Mouse (Mus musculus) lung, adult 18-20 months (tissue): ENCODE results near the gene Tgm5.
A peak's percentile ranks its signal among the peaks of the same experiment; 100 is the strongest.
"Not testable (repeated sequence)": the region's sequence is repeated elsewhere in the genome, so short reads cannot be mapped to it uniquely, and the experiment has no call there.

ENCODE experiments used
- DNase-seq, 2 experiments: peaks; one replicate each; pipeline ENCODE4 v3.0.0; 2022; ENCODE audit warnings: mixed read lengths in 2 of 2

The Tgm5 gene

DNA sequence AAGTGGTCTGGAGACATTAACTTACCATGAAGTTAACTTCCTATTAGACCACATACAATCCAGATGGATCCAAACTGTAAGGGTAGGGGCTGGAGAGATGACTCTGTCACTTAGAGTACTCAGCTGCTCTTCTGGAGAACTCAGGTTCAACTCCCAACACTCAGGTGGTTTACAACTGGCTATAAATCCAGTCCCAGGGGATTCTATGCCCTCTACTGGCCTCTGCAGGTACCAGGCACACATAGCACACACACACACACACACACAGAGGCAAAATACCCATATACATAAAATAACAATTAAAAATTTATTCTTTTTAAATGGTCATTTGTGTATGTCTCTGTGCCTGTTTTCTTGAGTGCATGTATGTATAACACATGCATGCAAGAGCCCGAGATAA lies 46.3 kb downstream of the Tgm5 start:
- DNase-seq = no peak

DNA sequence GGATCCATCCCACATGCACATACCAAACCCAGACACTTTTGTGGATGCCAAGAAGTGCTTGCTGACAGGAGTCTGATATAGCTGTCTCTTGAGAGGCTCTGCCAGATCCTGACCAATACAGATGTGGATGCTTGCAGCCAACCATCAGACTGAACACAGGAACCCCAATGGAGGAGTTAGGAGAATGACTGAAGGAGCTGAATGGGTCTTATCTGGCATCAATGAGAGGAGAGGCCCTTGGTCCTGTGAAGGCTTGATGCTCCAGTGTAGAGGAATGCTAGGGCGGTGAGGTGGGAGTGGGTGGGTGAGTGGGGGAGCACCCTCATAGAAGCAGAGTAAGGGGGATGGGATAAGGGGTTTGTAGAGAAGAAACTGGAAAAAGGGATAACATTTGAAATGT lies 46.8 kb downstream of the Tgm5 start:
- DNase-seq = not testable (repeated sequence)

DNA sequence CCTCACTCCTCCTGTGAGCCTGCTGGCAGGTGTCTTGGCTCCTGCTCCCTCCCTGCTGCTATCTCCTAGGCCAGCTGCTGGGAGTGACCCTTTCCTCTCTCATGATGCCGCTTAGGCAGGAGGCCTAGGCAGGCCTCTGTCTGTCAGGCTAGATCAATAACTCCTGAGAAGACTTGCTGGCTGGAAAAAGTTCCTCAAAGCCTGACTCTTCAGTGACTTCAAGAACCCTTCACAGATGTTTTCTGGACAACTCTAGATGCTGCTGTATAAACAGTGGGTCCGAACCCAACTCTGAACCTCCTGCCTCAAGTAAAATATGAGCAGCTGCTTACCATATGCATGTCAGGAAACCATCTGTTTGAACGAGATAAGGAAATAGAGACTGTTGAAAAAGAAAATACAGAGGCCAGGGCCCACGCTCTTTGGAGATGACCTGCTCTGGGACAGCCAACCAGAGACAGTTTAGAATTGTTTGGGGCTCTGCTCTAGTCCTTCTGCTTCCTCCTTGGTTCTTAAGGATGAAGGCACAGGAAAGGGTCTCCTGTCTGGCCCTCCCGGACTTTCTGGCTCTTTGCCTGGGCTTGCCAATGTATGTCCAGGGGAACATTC lies 48.8 kb downstream of the Tgm5 start, which contains the start of gene Epb42:
Epb42 (minus strand) TSS at position 340 of the 609 bp plus-strand sequence.
- DNase-seq = no peak

DNA sequence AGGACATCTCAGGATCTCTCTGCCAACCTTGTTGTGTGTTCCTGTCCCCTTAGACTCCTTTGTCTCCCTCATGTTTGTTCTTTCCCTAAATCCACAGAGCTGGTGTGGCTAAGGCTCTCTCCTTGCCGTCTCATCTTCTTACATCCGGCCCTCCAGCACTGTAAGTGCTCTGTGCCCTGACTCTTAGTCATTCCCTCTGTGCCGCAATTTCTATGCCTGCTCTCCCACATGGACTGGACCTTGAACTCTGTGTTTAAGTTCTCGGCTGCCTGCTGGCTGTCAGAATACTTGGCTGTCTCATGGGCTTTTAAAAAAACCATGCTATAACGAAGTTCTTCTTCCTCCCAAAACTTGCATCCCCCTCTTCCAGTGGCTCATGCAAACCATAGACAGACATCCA lies 62.7 kb downstream of the Tgm5 start:
- DNase-seq = no peak

DNA sequence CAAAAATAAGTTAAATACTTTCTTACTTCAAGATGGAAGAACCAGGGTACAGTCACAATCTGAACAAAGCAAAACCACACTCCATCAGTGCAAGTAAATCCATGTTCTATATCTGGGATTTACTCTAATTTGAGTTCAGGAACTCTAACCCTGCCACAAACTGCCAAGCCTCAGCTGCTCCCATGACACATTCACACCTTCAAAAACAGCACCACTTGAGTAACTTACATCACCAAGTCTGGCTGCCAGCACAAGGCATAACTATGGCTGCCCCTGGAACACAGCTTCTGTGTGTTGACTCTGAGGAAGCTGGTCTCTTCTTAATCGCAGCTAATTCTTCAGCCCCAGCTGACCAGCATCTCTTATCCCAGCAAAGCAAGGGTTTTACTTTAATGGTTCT lies 68.5 kb downstream of the Tgm5 start:
- no peak for DNase-seq

DNA sequence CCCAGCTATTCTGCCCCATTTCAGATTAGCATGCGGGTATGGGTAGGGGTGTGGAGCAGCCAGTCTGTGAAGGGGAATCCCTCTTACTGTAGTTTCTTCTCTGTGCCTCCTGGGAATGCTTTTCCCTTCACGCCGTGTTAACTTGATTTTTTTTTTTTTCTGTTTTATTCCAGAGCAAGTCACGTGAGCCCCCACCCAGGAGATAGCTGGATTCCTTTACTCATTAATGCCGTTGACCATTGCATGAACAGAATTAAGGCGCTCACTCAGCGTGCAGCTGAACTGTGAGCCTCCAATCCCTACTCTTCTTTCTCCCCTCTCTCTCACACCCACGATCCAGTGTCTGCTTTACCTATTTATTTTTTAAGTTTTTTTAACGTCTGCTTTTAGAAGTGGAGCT lies 69.4 kb downstream of the Tgm5 start:
- no peak for DNase-seq

DNA sequence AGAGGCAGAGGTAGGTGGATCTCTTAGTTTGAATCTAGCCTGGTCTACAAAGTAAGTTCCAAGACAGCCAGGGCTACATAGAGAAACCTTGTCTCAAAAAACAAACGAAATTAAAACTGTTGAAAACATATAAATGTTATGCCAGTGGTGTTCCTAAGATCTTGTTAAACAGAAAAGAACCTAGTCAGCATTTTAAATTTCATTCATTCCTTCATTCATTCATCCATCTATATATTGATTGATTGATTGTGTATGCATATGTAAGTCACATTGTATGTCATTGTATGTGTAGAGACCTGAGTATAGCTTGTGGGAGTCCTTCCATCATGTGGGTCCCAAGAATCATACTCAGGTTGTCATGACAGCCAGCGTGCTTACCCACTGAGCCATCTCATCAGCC lies 70.1 kb downstream of the Tgm5 start:
- DNase-seq = no peak

DNA sequence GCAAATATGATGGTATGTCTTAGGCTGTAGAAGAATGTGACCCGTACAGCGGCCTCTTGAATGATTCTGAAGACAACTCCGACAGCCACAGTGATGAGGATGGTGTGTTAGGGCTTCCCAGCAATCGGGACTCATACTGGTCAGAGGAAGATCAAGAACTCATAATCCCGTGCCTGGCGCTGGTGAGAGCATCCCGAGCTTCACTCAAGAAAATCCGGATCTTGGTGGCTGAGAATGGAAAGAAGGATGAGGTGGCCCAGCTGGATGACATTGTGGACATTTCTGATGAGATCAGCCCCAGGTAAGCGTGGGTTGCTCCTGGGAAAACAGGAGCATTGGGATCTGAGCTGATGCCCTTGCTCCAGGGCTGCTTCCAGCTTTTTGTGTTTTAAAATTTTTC lies 73.0 kb downstream of the Tgm5 start:
- no peak for DNase-seq

DNA sequence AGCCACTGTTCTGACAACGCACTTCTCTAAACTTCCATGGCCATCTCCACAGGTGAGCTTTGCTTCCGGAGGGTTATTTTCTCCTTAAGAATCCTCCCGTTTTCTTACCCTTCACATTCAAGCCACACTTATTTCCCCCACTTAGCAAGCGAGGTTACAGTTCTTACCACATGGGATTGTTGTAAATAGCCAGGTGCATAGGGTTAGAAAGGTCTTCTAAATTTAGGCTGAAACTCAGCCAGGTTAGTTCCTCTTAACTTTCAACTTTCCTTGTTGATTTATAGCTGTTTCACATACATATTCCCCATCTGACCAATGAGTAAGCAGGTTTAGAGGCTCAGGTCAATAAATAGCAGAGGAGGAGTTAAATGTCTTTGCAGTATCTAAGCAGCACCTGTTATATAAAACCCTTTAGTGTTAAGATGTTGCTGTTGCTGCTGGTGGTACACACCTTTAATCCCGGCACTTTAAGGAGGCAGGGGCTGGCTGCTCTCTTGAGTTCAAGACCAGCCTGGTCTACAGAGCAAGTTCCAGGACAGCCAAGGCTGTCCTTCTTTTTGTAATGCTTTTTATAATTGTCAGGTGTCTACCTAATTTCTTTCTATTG lies 76.5 kb downstream of the Tgm5 start:
- DNase-seq = no peak

DNA sequence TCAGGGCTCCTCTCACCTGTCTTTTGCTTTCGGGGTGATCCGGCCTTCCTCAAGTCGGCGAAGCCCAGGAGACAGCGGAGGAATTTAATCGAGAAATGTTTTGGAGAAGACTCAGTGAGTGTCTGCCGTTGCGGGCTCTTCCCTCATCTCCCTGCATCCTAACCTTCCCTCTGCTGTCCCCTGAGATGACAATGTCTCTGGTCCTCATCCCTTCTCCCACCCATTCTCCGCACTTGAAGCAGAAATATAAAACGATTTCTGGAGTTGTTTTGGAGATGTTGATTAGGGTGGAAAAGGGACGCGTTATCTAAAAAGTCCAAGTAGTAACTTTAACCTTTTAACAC lies 77.0 kb downstream of the Tgm5 start:
- DNase-seq = no peak

DNA sequence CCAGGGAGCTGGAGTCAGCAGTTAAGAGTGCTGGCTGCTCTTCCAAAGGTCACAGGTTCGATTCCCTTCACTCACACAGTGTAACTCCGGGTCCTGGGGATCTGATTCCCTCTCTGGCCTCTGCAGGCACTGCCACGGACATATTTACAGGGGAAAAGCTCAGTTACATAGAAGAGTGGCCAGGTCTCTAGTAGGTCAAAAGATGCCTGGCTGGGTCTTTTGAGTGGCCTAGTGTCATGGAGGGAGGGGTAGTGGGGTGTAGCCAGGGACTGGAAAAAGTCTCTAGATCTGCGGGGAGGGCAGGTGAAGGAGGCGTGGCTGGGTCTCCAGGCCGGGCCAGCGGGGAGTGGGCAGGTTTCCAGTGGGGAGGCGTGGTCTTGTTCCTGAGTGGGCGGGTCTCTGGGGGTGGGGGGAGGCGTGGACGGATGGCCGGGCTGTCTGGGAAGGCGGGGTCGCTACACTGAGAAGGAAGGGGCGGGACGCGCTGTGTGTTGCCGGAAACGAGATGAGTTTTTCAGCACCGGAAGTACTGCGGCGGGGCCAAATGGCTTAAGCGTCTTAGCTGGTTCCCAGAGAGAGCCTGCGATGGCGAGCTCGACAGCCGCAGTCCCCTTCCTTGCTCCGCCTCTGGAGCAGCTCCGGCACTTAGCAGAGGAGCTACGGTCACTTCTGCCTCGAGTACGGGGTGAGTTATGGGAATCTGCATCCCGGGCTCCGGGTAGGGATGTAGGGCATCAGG lies 77.5 kb downstream of the Tgm5 start, which contains the start of gene Ccndbp1:
Ccndbp1 (plus strand) TSS at position 479 of the 739 bp plus-strand sequence.
- DNase-seq = peak; percentile 94 to 95

DNA sequence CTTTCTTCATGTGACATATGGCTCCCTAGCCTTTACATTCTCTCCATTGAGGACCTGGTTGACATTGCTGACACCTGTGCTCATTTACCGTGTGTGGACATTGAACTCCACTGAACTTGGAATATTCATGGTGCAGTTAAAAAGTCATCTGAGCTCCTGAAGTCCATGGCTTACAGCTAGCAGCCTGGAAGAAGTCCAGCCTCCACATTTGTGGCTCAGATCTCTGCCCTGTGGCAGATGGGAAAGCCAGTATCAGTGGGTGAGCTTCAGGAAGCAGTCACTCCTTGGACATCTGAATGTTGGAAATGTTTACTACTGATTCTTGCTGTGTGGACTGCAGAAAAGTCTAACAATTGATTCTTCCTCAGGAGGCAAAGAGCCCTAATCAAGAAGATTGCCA lies 78.7 kb downstream of the Tgm5 start:
- no peak for DNase-seq

DNA sequence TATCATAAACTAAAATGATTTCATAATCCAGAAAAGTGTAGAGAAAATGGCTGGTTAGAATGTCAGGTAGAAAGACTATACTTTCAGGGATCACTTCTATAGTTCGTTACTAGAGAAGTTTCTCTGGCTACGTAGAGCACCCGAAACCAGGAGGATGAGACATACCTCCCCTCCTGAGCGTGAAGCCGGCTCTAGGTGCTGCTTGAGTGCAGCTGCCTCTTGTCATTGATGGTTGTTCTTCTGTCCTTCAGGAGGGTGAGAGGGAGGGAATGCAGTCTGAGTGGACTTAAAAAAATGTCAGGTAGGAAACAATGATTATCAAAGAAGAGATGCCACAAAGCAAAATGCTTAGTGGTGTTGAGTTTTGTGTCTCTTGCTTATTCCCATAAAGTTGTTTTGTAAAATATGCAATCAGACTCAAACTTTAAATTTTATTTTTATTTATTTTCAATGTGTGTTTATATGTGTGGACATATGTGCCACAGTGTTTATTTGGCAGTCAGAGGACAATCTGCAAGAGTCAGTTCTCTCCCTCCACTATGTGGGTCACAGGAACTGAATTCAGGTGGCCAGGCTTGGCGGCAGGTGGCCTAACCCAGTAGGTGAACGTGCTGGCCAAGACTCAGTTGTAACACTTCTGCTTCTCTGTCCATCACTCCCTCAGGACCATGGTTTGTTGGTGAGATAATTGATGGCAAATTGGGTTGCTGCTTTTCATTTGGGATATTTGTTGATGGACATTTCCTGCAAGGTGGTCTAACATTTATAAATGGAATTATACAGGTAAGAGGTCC lies 81.4 kb downstream of the Tgm5 start:
- no peak for DNase-seq

DNA sequence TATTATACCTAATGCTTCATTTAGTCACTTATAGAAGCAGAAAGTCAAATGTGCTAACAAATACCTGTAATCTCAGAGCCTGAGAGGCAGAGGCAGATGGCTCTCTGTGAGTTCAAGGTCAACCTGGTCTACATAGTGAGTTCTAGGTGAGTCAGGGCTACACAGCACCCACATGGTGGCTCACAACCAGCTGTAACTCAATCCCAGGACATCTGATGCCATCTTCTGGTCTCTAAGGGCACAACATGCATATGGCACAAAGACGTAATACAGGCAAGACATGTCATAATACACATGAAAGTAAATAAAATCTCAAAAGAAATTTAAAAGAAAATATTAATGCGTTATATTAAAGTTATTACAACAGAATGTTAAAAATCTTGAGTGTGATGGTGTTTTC lies 82.1 kb downstream of the Tgm5 start:
- DNase-seq = no peak

DNA sequence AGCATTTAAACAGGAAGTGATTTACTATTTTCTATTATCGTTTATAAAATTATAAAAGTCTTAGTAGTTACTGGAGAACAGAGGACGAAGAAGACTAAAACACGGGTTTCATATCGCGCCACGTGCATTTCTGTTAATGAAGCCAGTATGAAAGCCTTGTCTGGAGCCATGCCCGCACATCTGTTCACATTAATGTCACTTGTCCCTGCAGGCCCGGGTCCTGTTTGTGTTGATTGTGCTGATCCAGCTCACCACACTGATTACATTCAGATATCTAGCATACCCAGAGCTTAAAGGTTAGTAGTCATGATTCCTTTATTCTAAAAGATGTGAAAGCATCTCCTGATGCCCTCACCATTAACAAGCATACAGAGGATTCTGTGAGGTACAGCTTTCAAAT lies 86.8 kb downstream of the Tgm5 start:
- no peak for DNase-seq

DNA sequence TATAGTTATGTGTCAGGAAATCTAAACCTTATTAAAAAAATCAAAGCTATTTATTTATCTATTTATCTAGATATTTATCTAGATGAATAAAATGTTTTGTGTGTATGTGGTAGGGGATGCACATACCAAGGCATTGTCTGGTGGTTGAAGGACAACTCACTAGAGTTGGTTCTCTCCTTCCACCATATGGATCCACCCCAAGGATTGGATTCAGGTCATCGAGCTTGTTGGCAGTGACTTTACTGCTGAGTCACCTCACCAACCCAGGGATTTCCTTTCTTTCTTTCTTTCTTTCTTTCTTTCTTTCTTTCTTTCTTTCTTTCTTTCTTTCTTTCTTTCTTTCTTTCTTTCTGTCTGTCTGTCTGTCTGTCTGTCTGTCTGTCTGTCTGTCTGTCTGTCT lies 89.0 kb downstream of the Tgm5 start:
- DNase-seq = not testable (repeated sequence)
